Mouse (Mus musculus): ENCODE measurements around the gene Srebf2.
"Not testable (repeated sequence)": the region's sequence is repeated elsewhere in the genome, so short reads cannot be mapped to it uniquely, and the experiment has no call there.

Gene Srebf2

DNA sequence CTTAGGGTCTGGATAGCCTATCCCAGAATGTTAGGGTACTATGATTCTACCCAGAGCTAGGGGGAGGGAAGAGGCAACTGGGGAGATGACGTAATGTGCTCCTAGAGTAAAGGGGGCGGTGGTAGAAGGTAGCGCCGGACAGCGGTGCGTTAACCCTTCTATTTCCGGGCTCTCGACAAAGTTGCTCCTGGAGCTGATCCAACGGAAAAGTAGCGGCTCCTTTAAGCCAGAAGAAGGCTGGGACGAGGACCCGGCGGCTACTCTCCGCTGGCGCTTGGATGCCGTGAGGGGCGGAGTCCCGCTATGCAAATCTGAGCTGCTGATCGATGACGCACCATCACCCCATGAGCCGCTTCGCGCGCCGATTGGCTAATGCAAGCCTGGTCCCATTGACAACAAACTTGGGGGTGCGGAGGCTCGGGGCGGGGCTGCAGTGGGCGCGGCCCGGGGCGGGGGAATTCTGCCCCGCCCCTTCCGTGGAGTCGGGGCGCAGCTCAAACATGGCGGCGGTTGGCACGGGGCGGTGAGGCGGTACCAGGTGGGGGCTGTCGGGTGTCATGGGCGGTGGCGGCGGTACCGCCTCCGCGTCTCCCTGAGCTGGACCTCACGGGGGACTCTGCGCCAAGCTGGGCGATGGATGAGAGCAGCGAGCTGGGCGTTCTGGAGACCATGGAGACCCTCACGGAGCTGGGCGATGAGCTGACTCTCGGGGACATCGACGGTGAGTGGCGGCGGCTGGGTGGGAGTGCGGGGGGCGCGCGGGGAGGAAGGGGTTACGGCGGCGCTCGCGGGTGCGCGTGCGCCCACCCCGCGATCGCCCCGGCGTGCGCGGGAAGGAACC is at the start of gene Srebf2:
Gene Srebf2 (plus strand): TSS at position 412 of the 841 bp plus-strand sequence.
- DNase-seq (ENCODE audit: low read depth, low spot score) = peak; percentile 99
- Histone ChIP-seq H3K27me3 (ENCODE audit: control insufficient read depth, insufficient read depth, low read length, poor library complexity, severe bottlenecking) (no peaks in the 10 kb centered on the region), H3K36me3 (ENCODE audit: control insufficient read depth, insufficient read depth, low read length, poor library complexity, severe bottlenecking) (no peaks in the 10 kb centered on the region)

DNA sequence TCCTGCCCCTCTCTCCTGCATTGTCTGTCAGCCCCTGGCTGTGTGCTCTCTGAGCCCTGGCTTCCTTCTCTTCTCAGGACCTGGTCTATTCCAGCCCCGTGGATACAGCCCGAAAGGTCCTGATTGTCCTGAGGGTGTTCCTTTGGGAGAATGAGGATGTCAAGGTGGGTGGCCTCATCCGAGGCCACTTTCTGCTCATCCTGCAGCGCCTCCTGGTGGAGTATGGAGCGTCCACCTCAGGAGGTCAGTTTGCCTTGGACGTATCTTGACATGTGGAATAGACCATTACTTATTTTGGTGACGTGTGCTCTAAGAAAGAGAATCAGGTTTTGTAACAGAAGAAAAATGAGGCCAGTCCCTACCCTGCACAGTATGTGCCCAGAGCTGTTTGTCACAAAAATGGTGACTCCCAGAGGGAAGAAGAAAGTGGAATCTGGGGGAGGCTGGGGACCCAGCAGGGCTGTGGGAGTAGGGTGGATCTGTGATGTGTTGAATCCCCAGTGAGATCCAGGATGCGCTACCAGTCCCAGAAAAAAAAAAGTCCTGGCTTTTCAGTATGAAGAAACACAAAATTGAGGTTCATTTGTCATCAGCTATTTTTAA is 39.9 kb upstream of the Srebf2 start:
- no peaks in the 10 kb centered on the region for H3K36me3 ChIP-seq (ENCODE audit: control insufficient read depth, insufficient read depth, low read length, poor library complexity, severe bottlenecking)
- H3K27me3 ChIP-seq (ENCODE audit: control insufficient read depth, insufficient read depth, low read length, poor library complexity, severe bottlenecking) = no peaks in the 10 kb centered on the region
- peak; percentile 51 for DNase-seq (ENCODE audit: low read depth, low spot score)

DNA sequence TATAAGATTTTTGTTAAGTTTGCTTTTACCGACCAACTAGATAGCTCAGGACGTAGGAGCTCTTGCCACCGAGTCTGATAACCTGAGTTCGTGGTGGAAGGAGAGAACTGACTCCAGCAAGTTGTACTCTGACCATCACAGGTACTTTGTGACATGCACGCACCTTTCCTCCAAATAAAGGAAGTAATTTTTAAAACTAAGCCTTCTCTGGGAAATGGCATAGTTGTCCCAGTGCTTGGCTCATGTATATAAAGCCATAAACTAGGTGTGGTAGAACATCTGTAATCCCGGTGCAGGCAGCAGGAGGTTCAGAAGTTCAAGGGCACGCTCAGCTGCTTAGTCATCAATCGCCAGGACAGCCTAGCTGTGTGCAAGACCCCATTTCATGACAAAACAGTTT is 26.4 kb upstream of the Srebf2 start:
- DNase-seq (ENCODE audit: low read depth, low spot score) = no peak
- Histone ChIP-seq H3K27me3 (ENCODE audit: control insufficient read depth, insufficient read depth, low read length, poor library complexity, severe bottlenecking) (no peaks in the 10 kb centered on the region), H3K36me3 (ENCODE audit: control insufficient read depth, insufficient read depth, low read length, poor library complexity, severe bottlenecking) (no peaks in the 10 kb centered on the region)

DNA sequence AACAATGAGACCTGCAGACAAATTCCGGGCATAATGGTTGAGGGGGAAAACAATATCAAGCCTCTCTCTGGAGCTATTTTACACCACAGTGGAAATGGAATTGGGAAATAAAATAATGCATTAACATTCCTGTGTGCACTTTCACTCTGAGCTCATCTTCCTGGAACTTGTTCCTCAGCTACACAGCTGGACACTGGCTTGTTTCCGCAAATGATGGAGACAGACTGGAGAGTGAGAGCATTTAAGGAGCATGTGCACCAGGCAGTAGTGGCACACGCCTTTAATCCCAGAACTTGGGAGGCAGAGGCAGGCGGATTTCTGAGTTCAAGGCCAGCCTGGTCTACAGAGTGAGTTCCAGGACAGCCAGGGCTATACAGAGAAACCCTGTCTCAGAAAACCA is 20.3 kb upstream of the Srebf2 start:
- not testable (repeated sequence) for H3K36me3 ChIP-seq (ENCODE audit: control insufficient read depth, insufficient read depth, low read length, poor library complexity, severe bottlenecking); H3K27me3 ChIP-seq (ENCODE audit: control insufficient read depth, insufficient read depth, low read length, poor library complexity, severe bottlenecking); DNase-seq (ENCODE audit: low read depth, low spot score)

DNA sequence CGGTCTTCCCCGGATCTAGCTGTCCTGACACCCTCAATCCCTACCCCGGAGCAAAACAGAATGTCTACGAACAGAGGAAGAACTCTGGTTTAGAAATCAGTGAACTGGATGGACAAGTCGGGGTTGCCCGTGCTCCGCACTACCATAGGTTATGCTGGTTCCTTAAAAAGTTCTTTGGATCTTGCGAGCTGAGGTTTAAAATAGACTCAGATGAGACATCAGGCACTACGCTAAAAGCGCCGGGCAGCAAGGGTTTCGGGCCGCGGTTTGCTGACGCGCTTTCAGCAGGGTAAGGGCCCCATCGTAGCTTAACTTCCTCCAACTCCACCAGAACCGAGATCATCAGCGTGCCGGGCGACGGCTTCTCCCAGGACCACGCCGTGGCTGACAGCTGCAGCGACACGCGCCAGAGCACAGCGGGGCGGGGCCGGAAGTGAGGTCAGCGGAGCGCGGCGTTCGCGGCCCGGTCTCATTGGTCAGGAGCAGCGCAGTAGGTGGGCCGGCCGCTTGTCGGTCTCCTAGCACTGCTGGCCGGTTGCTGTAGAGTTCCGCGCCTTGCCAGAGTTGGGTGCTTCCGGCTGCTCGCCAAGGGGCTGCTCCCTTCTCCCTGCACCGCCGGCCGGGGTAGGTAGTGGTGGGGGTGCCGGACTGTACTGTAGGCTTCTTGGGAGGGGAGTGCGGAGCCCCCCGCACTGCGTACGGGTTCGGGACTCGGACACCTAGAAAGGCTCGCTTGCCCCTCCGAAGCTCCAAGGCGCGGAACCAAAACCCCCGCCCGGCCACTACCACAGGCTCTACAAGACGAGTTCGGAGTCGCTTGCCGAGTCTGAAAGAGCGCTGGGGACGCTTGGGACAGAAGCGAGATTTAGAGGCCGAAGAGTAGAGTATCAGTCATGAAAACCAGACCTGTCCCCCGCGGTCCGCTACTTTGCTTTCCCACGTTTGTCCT is 19.3 kb upstream of the Srebf2 start, which contains the start of gene Ccdc134:
Gene Ccdc134 (plus strand): TSS at position 497 of the 949 bp plus-strand sequence.
- Histone ChIP-seq H3K36me3 (ENCODE audit: control insufficient read depth, insufficient read depth, low read length, poor library complexity, severe bottlenecking) (peaks cover 1% of the 10 kb centered on the region), H3K27me3 (ENCODE audit: control insufficient read depth, insufficient read depth, low read length, poor library complexity, severe bottlenecking) (no peaks in the 10 kb centered on the region)
- peak; percentile 98 for DNase-seq (ENCODE audit: low read depth, low spot score)

DNA sequence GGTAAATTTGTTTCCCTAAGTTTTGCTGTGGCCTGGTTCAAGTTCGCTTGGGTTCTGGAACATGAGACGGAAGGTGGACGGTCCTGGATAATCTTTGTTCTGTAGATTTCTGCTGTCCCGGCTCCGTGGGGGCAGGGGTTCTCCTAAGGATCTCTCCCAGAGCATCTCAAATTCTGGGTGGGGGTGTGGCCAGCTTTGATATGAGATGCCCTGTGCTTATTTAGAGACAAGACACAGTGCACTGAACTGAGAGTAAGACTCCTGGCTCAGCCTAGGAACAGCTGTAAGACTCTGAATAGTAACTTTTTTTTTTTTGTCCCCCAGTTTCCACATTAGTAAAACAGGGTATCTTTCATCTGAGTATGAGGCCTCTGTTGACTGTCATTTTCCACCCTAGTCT is 18.6 kb upstream of the Srebf2 start:
- DNase-seq (ENCODE audit: low read depth, low spot score) = no peak

DNA sequence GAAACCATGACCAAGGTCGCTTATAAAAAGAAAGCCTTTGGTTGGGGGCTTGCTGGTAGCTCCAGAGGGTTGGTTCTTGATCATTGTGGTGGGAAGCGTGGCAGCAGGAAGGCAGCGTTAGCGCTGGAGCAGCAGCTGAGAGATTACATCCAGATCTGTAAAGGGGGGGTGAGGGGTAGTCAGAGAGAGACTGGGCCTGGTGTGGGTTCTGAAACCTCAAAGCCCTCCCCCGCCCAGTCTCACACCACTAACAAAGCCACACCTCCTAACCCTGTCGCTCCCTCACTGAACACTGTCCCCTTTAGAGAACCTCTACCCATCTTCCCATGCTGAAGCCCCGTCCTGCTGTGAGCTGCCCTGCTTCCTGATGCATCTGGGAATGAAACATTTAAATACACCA is 16.4 kb upstream of the Srebf2 start:
- Histone ChIP-seq H3K36me3 (ENCODE audit: control insufficient read depth, insufficient read depth, low read length, poor library complexity, severe bottlenecking) (peaks cover 1% of the 10 kb centered on the region), H3K27me3 (ENCODE audit: control insufficient read depth, insufficient read depth, low read length, poor library complexity, severe bottlenecking) (no peaks in the 10 kb centered on the region)
- peak; percentile 27 for DNase-seq (ENCODE audit: low read depth, low spot score)

More for the DNA sequence above, 18.6 kb upstream of the Srebf2 start:
- peaks cover 1% of the 10 kb centered on the region for H3K36me3 ChIP-seq (ENCODE audit: control insufficient read depth, insufficient read depth, low read length, poor library complexity, severe bottlenecking)
- no peaks in the 10 kb centered on the region for H3K27me3 ChIP-seq (ENCODE audit: control insufficient read depth, insufficient read depth, low read length, poor library complexity, severe bottlenecking)

DNA sequence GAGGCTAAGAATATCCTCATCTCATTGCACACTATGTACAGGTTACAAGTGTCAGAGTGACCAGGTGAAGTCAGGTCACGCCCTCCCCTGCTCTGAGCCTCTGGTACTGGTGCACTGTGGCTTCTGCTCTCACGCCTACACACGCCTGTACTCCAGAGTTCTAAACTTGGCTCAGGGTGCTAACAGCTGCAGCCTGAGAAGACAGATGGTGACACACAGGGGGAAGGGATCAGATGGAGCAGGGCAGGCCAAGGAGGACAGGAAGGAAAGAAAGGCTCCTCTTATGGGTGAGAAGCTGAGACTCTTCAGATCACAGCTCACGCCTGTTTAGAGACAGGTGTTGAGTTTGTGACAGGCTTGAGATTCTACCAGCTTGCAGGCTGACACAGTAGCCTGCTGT is 11.6 kb upstream of the Srebf2 start:
- H3K36me3 ChIP-seq (ENCODE audit: control insufficient read depth, insufficient read depth, low read length, poor library complexity, severe bottlenecking) = peaks cover 3% of the 10 kb centered on the region
- DNase-seq (ENCODE audit: low read depth, low spot score) = no peak

DNA sequence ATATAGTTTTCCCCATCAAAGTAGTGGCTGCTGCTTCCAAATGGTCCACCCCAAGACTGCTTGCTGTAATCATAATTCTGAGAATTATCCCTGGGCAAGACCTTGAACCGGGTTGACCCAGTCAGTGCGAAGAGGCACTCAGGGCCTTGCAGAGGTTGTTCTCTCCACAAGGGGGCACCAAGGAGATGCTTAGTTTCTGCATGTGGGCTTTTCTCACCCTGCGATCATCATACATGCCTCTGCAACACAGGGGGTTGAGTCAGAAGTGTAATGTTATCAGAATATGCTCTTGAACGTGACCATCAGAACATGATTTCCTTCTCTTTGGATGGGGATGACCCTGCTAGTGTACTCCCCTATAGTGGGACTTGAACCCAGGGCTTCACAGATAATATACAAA is 8.4 kb upstream of the Srebf2 start:
- peak; percentile 89 for DNase-seq (ENCODE audit: low read depth, low spot score)

More for the DNA sequence above, 11.6 kb upstream of the Srebf2 start:
- no peaks in the 10 kb centered on the region for H3K27me3 ChIP-seq (ENCODE audit: control insufficient read depth, insufficient read depth, low read length, poor library complexity, severe bottlenecking)

DNA sequence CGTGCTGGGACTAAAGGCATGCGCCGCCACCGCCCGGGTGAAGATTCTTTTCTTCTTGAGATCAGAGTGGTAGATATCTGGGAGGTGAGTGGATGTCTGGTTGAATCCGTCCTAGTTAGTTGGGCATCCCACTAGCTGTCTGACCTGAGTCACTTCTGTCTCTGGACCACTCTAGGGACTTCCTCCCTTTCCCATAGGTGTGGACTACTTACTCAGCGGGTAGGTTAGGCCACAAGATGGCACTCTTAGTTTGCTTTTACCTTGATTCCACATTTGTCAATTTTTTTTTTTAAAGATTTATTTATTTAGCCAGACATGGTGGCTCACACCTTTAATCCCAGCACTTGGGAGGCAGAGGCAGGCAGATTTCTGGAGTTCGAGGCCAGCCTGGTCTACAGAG is 7.8 kb upstream of the Srebf2 start:
- DNase-seq (ENCODE audit: low read depth, low spot score) = peak; percentile 79
- Histone ChIP-seq H3K36me3 (ENCODE audit: control insufficient read depth, insufficient read depth, low read length, poor library complexity, severe bottlenecking) (peaks cover 1% of the 10 kb centered on the region; the same call in 1 of the 2 replicates), H3K27me3 (ENCODE audit: control insufficient read depth, insufficient read depth, low read length, poor library complexity, severe bottlenecking) (no peaks in the 10 kb centered on the region)

More for the DNA sequence above, 8.4 kb upstream of the Srebf2 start:
- Histone ChIP-seq H3K27me3 (ENCODE audit: control insufficient read depth, insufficient read depth, low read length, poor library complexity, severe bottlenecking) (no peaks in the 10 kb centered on the region), H3K36me3 (ENCODE audit: control insufficient read depth, insufficient read depth, low read length, poor library complexity, severe bottlenecking) (peaks cover 1% of the 10 kb centered on the region)

DNA sequence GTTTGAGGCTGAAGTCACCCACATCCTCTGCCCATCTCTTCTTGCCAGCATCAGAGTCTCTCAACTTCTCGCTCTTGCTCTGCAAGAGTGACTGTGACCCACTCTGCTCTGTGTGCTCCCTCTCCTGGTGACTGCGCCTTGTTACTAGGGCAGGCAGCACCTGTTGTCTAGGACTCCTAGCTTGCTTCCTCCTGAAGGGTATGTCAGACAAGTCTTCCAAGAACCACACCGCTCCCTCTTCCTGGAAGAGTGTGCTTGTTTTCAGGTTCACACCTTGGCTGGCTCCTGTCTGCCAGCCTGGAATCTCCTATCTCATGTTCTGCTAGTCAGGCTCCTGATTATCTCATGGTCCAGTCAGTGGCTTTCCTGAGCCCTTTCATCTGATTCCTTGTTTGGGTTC is 6.6 kb upstream of the Srebf2 start:
- H3K27me3 ChIP-seq (ENCODE audit: control insufficient read depth, insufficient read depth, low read length, poor library complexity, severe bottlenecking) = no peaks in the 10 kb centered on the region
- peak; percentile 72 for DNase-seq (ENCODE audit: low read depth, low spot score)
- H3K36me3 ChIP-seq (ENCODE audit: control insufficient read depth, insufficient read depth, low read length, poor library complexity, severe bottlenecking) = peaks cover 1% of the 10 kb centered on the region; the same call in 1 of the 2 replicates

DNA sequence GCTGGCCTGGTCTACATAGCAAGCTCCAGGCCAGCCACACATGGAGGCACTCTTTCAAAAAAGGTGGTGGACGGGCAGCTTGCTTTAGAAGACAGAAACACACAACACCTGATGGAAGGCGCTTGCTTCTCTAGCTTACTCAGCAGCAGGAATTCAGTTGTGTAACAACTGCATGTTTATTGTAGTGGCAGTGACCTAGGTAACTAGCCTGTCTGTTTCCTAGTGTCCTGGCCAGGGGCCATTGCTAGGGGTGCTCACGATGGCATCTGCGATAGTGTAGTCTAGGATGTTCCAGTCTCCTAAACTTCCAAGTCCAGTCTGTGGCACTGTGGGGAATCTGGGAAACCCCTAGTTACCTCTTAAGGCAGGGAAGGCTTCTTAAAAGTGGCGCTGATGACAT is 2.8 kb upstream of the Srebf2 start:
- Histone ChIP-seq H3K36me3 (ENCODE audit: control insufficient read depth, insufficient read depth, low read length, poor library complexity, severe bottlenecking) (no peaks in the 10 kb centered on the region), H3K27me3 (ENCODE audit: control insufficient read depth, insufficient read depth, low read length, poor library complexity, severe bottlenecking) (no peaks in the 10 kb centered on the region)
- no peak for DNase-seq (ENCODE audit: low read depth, low spot score)

DNA sequence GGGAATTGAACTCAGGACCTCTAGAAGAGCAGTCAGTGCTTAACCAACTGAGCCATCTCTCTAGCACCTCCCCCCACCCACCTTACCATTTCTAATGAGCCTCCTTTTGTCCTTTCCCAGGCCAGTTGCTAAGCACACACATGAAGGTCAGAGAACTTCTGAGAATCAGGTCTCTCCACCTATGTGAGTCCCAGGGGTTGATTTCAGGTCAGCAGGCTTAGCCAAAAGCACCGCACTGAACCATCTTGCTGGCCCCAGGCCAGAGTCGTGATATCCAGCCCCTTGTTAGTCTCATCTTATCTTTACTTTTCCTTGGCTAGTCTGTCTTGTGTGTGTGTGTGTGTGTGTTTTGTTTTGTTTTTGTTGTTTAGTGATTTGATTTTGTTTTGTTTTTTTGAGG is 1.6 kb upstream of the Srebf2 start:
- Histone ChIP-seq H3K27me3 (ENCODE audit: control insufficient read depth, insufficient read depth, low read length, poor library complexity, severe bottlenecking) (no peaks in the 10 kb centered on the region), H3K36me3 (ENCODE audit: control insufficient read depth, insufficient read depth, low read length, poor library complexity, severe bottlenecking) (no peaks in the 10 kb centered on the region)
- no peak for DNase-seq (ENCODE audit: low read depth, low spot score)

DNA sequence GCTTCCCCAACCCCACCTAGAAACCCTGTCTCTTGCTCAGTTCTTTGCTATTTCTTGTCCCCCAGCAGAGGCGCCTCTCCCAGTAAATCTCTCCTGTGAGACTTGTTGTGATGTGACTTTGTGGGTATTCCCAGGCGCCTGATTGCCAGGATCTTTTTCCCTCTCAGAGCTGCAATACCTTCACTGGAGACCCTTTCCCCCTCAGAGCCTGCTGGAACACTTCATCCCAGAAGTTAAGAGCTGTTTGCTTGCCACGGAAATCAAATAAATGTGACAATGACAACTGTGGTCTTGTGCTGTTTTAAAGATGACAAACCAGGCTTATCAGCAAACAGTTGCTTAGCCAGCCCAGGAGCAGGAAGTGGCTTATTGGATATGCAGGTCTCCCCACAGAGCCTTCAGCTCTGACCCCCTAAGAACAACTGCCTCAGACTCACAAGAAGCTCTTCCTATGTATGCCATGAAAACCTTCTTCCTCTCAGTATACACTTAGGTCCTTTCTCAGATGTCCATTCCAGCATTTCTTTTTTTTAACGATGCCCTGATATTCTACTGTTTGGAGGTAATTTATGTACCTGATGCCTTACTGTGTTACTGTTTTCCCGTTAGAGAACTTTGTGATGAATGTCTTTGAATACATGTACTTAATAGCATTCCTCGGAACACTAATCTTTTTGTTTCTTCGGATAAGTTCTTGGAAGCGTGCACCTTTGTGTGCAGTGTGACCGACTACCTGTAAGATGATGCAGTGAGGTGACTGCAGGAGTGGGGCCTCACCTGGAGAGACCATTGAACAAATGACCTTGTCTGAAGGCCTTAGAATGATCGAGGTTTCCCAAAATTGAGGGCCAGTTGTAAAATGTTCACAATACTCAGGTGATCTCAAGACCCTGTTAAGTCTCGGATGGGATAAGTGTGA is 871 bp upstream of the Srebf2 start:
- Histone ChIP-seq H3K36me3 (ENCODE audit: control insufficient read depth, insufficient read depth, low read length, poor library complexity, severe bottlenecking) (no peaks in the 10 kb centered on the region), H3K27me3 (ENCODE audit: control insufficient read depth, insufficient read depth, low read length, poor library complexity, severe bottlenecking) (no peaks in the 10 kb centered on the region)
- peak; percentile 44 for DNase-seq (ENCODE audit: low read depth, low spot score)
